Mouse (Mus musculus) CH12.LX (cell line): ENCODE measurements around the gene Pon1. TPM values are rescaled to one million over a fixed set of nuclear protein-coding genes. Genes with fewer than 3 reads are reported as not detected.

Experiments used
- DNase-seq: peaks from one replicate; pipeline ENCODE4 v3.0.0-alpha.2; 2013; ENCODE audit errors: extremely low read depth
- H3K27ac ChIP-seq: 2 replicates; pipeline ENCODE4 v1.5.1; 2012; ENCODE audit warnings: low read depth, mild to moderate bottlenecking, control low read depth, moderate library complexity; ENCODE audit not compliant: insufficient read depth
- H3K27me3 ChIP-seq: replicated peaks from 2 replicates; pipeline ENCODE3; 2012; ENCODE audit warnings: inconsistent platforms
- H3K36me3 ChIP-seq, 2 experiments: replicated peaks in 1 of 2; 2 replicates each; pipeline versions ENCODE3 to v1.6.1; 2012; ENCODE audit warnings: inconsistent platforms in 1 of 2, low read length in 1 of 2, mild to moderate bottlenecking in 1 of 2, mixed read lengths in 1 of 2, moderate library complexity in 1 of 2; ENCODE audit not compliant: control insufficient read depth in 1 of 2, insufficient read depth in 1 of 2
- H3K4me1 ChIP-seq, 2 experiments: 2 replicates each; pipeline ENCODE4 v1.6.1; 2012; ENCODE audit warnings: inconsistent platforms in 1 of 2, moderate library complexity in 1 of 2; ENCODE audit not compliant: insufficient read depth in 2 of 2, control insufficient read depth in 1 of 2
- H3K4me2 ChIP-seq: 2 replicates; pipeline ENCODE4 v1.6.1; 2012; ENCODE audit warnings: low read depth, mild to moderate bottlenecking, control low read depth; ENCODE audit not compliant: poor library complexity, insufficient read depth, severe bottlenecking
- H3K4me3 ChIP-seq, 3 experiments: fragments of 150-350 bp in 1 of 3; sonication (generic) in 1 of 3; replicated peaks in 1 of 3; 2 replicates each; pipeline versions ENCODE3 to v1.5.1; 2011 to 2012; ENCODE audit warnings: low read depth in 2 of 3, low read length in 2 of 3, mild to moderate bottlenecking in 2 of 3, moderate library complexity in 2 of 3, control low read depth in 1 of 3, improper control_type of control experiment in 1 of 3, inconsistent platforms in 1 of 3, mixed read lengths in 1 of 3; ENCODE audit not compliant: poor library complexity in 1 of 3
- H3K79me2 ChIP-seq: replicated peaks from 2 replicates; pipeline ENCODE4 v1.6.1; 2012; ENCODE audit warnings: mild to moderate bottlenecking, moderate library complexity; ENCODE audit not compliant: control insufficient read depth, poor library complexity, insufficient read depth, severe bottlenecking; ENCODE audit errors: extremely low read depth
- H3K9ac ChIP-seq: 2 replicates; pipeline ENCODE4 v1.6.1; 2012; ENCODE audit warnings: low read depth, mild to moderate bottlenecking, control low read depth, moderate library complexity; ENCODE audit not compliant: insufficient read depth
- H3K9me3 ChIP-seq: replicated peaks from 2 replicates; pipeline ENCODE3; 2012; ENCODE audit warnings: low read length, inconsistent platforms, mixed read lengths
- CHD1 ChIP-seq: IDR thresholded peaks from 2 replicates; pipeline ENCODE4 v1.6.1; 2012; ENCODE audit warnings: low read depth, low read length, improper control_type of control experiment, inconsistent platforms
- CHD2 ChIP-seq: IDR thresholded peaks from 2 replicates; pipeline ENCODE4 v1.6.1; 2011; ENCODE audit warnings: low read length, improper control_type of control experiment
- CTCF ChIP-seq, 2 experiments: IDR thresholded peaks in 1 of 2; conservative IDR thresholded peaks in 1 of 2; 2 replicates each; pipeline ENCODE4 v1.5.1; 2011 to 2012; ENCODE audit warnings: low read depth in 2 of 2, low read length in 2 of 2, improper control_type of control experiment in 1 of 2, inconsistent platforms in 1 of 2, mild to moderate bottlenecking in 1 of 2, moderate library complexity in 1 of 2
- ELF1 ChIP-seq: IDR thresholded peaks from 2 replicates; pipeline ENCODE4 v1.6.1; 2014; ENCODE audit warnings: low read depth, mild to moderate bottlenecking, inconsistent platforms, low read length, improper control_type of control experiment
- EP300 ChIP-seq: IDR thresholded peaks from 2 replicates; pipeline ENCODE4 v1.6.1; 2011; ENCODE audit warnings: low read length, improper control_type of control experiment
- ETS1 ChIP-seq: conservative IDR thresholded peaks from 2 replicates; pipeline ENCODE4 v1.6.1; 2012; ENCODE audit warnings: low read depth, mild to moderate bottlenecking, inconsistent platforms, low read length, improper control_type of control experiment, moderate library complexity
- HCFC1 ChIP-seq: IDR thresholded peaks from 2 replicates; pipeline ENCODE4 v1.6.1; 2012; ENCODE audit warnings: low read depth, mild to moderate bottlenecking, inconsistent platforms, low read length, improper control_type of control experiment
- IRF4 ChIP-seq: IDR thresholded peaks from 2 replicates; pipeline ENCODE4 v1.6.1; 2014; ENCODE audit warnings: low read depth, mild to moderate bottlenecking, inconsistent platforms, low read length, improper control_type of control experiment
- MAFK ChIP-seq: IDR thresholded peaks from 2 replicates; pipeline ENCODE4 v1.6.1; 2011; ENCODE audit warnings: low read length, improper control_type of control experiment; ENCODE audit not compliant: insufficient replicate concordance
- MAX ChIP-seq: IDR thresholded peaks from 2 replicates; pipeline ENCODE4 v1.6.1; 2011; ENCODE audit warnings: low read length, improper control_type of control experiment
- MAZ ChIP-seq: IDR thresholded peaks from 2 replicates; pipeline ENCODE4 v1.6.1; 2012; ENCODE audit warnings: low read depth, mild to moderate bottlenecking, inconsistent platforms, low read length, improper control_type of control experiment, moderate library complexity
- MEF2A ChIP-seq: IDR thresholded peaks from 2 replicates; pipeline ENCODE4 v1.6.1; 2014; ENCODE audit warnings: low read depth, mild to moderate bottlenecking, inconsistent platforms, low read length, improper control_type of control experiment, borderline replicate concordance
- MXI1 ChIP-seq: IDR thresholded peaks from 2 replicates; pipeline ENCODE4 v1.6.1; 2011; ENCODE audit warnings: mild to moderate bottlenecking, low read depth, low read length, improper control_type of control experiment
- MYC ChIP-seq: IDR thresholded peaks from 2 replicates; pipeline ENCODE4 v1.6.1; 2011; ENCODE audit warnings: low read depth, mild to moderate bottlenecking, improper control_type of control experiment, low read length
- NRF1 ChIP-seq: IDR thresholded peaks from 2 replicates; pipeline ENCODE4 v1.6.1; 2014; ENCODE audit warnings: low read depth, mild to moderate bottlenecking, inconsistent platforms, low read length, improper control_type of control experiment, moderate library complexity
- PAX5 ChIP-seq: IDR thresholded peaks from 2 replicates; pipeline ENCODE4 v1.6.1; 2012; ENCODE audit warnings: low read length, inconsistent platforms, mixed read lengths
- POLR2A ChIP-seq: IDR thresholded peaks from 2 replicates; pipeline ENCODE4 v1.6.1; 2011; ENCODE audit warnings: low read depth, mild to moderate bottlenecking, improper control_type of control experiment, low read length
- POLR2AphosphoS2 ChIP-seq: IDR thresholded peaks from 2 replicates; pipeline ENCODE4 v1.6.1; 2011; ENCODE audit warnings: low read depth, low read length, improper control_type of control experiment
- RAD21 ChIP-seq: IDR thresholded peaks from 2 replicates; pipeline ENCODE4 v1.6.1; 2011; ENCODE audit warnings: low read depth, mild to moderate bottlenecking, low read length, improper control_type of control experiment, moderate library complexity
- RCOR1 ChIP-seq: conservative IDR thresholded peaks from 2 replicates; pipeline ENCODE4 v1.6.1; 2012; ENCODE audit warnings: low read depth, mild to moderate bottlenecking, inconsistent platforms, low read length, improper control_type of control experiment
- SIN3A ChIP-seq: IDR thresholded peaks from 2 replicates; pipeline ENCODE4 v1.6.1; 2012; ENCODE audit warnings: low read length, improper control_type of control experiment, inconsistent platforms
- SMC3 ChIP-seq: IDR thresholded peaks from 2 replicates; pipeline ENCODE4 v1.6.1; 2011; ENCODE audit warnings: low read depth, low read length, improper control_type of control experiment
- TCF12 ChIP-seq: IDR thresholded peaks from 2 replicates; pipeline ENCODE4 v1.6.1; 2014; ENCODE audit warnings: low read depth, mild to moderate bottlenecking, inconsistent platforms, low read length, improper control_type of control experiment
- UBTF ChIP-seq: IDR thresholded peaks from 2 replicates; pipeline ENCODE4 v1.6.1; 2012; ENCODE audit warnings: low read depth, mild to moderate bottlenecking, inconsistent platforms, low read length, improper control_type of control experiment, moderate library complexity
- USF1 ChIP-seq: IDR thresholded peaks from 2 replicates; pipeline ENCODE4 v1.6.1; 2014; ENCODE audit warnings: low read depth, mild to moderate bottlenecking, inconsistent platforms, low read length, improper control_type of control experiment
- ZC3H11A ChIP-seq: IDR thresholded peaks from 2 replicates; pipeline ENCODE4 v1.6.1; 2012; ENCODE audit warnings: low read depth, mild to moderate bottlenecking, inconsistent platforms, low read length, improper control_type of control experiment
- ZKSCAN1 ChIP-seq: IDR thresholded peaks from 2 replicates; pipeline ENCODE4 v1.6.1; 2012; ENCODE audit warnings: low read depth, inconsistent platforms, low read length, improper control_type of control experiment, borderline replicate concordance
- ZNF384 ChIP-seq: IDR thresholded peaks from 2 replicates; pipeline ENCODE4 v1.6.1; 2012; ENCODE audit warnings: low read depth, low read length, improper control_type of control experiment, inconsistent platforms
- dilution Hi-C: fragments of 300-500 bp; cut with MboI; formaldehyde crosslinking; loops from 2 replicates; pipeline ENCODE4 v1.14.3; 2020; ENCODE audit warnings: low sequenced_read_pairs; ENCODE audit not compliant: extremely low pct_unique_long_range_greater_than_20kb, extremely low pct_ligation_motif_present
- in situ Hi-C: fragments of 300-500 bp; cut with MboI; formaldehyde crosslinking; loops from 3 replicates; pipeline ENCODE4 v1.14.3; 2019; ENCODE audit warnings: low sequenced_read_pairs, low pct_ligation_motif_present, low pct_unique_long_range_greater_than_20kb, mixed read lengths
- polyA plus RNA-seq: library from polyadenylated mRNA; unstranded; fragments of >175 nt; gene quantifications from 2 replicates; pipeline ENCODE4 v1.2.1, GENCODE M21; 2012; ENCODE audit warnings: low read depth; ENCODE audit not compliant: insufficient read length
- total RNA-seq, 2 experiments: library from RNA; depleted of rRNA; stranded (reverse); fragments of 300-350 nt in 1 of 2; fragments of >200 nt in 1 of 2; gene quantifications; 2 replicates each; pipeline ENCODE4 v1.2.3; 2012 to 2014

The Pon1 gene
- total and polyA plus RNA-seq, 3 experiments = not detected

GRCm38 (mm10) chr6:5187586-5187985, 6.2 kb downstream of the Pon1 start:
- no peak overlapping the region for H3K4me2 ChIP-seq
- dilution Hi-C loops = no loop called here

GRCm38 (mm10) chr6:5186229-5186950, 7.4 kb downstream of the Pon1 start:
- in situ Hi-C loops = no loop called here
- no peak for DNase-seq
- Histone ChIP-seq H3K36me3 (no peaks in the 10 kb centered on the region), H3K9me3 (no peaks in the 10 kb centered on the region), H3K4me1 (no peaks in the 10 kb centered on the region)
- TF ChIP-seq MEF2A (no peak), UBTF (no peak), CHD1 (no peak), CHD2 (no peak), ZC3H11A (no peak), ZKSCAN1 (no peak), RCOR1 (no peak), HCFC1 (no peak), EP300 (no peak), MAX (no peak), MYC (no peak), NRF1 (no peak), MXI1 (no peak), MAFK (no peak), ELF1 (no peak), POLR2AphosphoS2 (no peak), ETS1 (no peak), TCF12 (no peak)
- TF ChIP-seq, all 38 proteins: peak for 0
- Histone ChIP-seq H3K9ac (no peak overlapping the region), H3K4me3 (no peak overlapping the region), H3K79me2 (no peaks in the 10 kb centered on the region), H3K27me3 (no peaks in the 10 kb centered on the region), H3K4me2 (no peak overlapping the region), H3K27ac (no peak overlapping the region)
- dilution Hi-C loops = no loop called here

More at GRCm38 (mm10) chr6:5187586-5187985, 6.2 kb downstream of the Pon1 start:
- no peak for TF ChIP-seq ZNF384
- no peak for TF ChIP-seq MAFK
- no peak for TF ChIP-seq MAZ
- no peak for TF ChIP-seq MEF2A
- TF ChIP-seq IRF4 = no peak
- TF ChIP-seq TCF12 = no peak
- TF ChIP-seq ELF1 = no peak
- TF ChIP-seq POLR2A = no peak
- TF ChIP-seq RCOR1 = no peak
- TF ChIP-seq SMC3 = no peak
- no peak for TF ChIP-seq USF1
- no peak for TF ChIP-seq CTCF (conservative IDR thresholded peaks at IDR 0.05 in 1 of 2, IDR thresholded peaks at IDR 0.05 in 1 of 2; ENCODE audit: low read depth in 2 of 2, low read length in 2 of 2)
- no peak for TF ChIP-seq CHD1
- no peak for TF ChIP-seq UBTF
- no peak for TF ChIP-seq RAD21
- TF ChIP-seq EP300 = no peak
- no peak for TF ChIP-seq SIN3A
- TF ChIP-seq PAX5 = no peak
- TF ChIP-seq, all 38 proteins: peak for 0
- no peak overlapping the region for H3K27ac ChIP-seq
- no peaks in the 10 kb centered on the region for H3K36me3 ChIP-seq
- no peak overlapping the region for H3K9ac ChIP-seq
- no peaks in the 10 kb centered on the region for H3K9me3 ChIP-seq
- no peaks in the 10 kb centered on the region for H3K4me1 ChIP-seq
- no peak for DNase-seq
- H3K79me2 ChIP-seq = no peaks in the 10 kb centered on the region
- in situ Hi-C loops = no loop called here
- H3K27me3 ChIP-seq = no peaks in the 10 kb centered on the region
- H3K4me3 ChIP-seq = no peak overlapping the region
